ENCODE assay signal across 27 mouse cellular contexts in genomic region chr10:20021256-20021655, GRCm38 (mm10).
DNase-seq lines count a peak whose midpoint lies in the region; ATAC-seq and TF ChIP-seq lines count a peak whose summit lies in the region.
"Had no signal": no experiment of that assay in that cellular context is flagged by ENCODE, and none has a peak within 500 bp of the region (broad histone marks: within the 10 kb centered on the region; RNA-seq: fewer than 3 reads in every experiment).

No protein-coding gene starts in this region.

- 0 out of 2 replicates have a peak, but pooled peaks cover 4% of the 10 kb centered on the region for H3K9me3 ChIP-seq in lung, postnatal 0 days (ENCODE audit: low read length)
- H3K9me3 ChIP-seq: embryonic facial prominence, embryonic 13.5 days had no signal

- ATAC-seq in lung, postnatal 0 days = no peak
- ATAC-seq: CD4-positive, CD25-positive, alpha-beta regulatory T cell, adult 4 months; forebrain, embryonic 14.5 days; forebrain, embryonic 16.5 days; Patski had no signal

- WGBS in lung, postnatal 0 days = 81% methylated on average over 6 of the region's 6 CpGs

- DNase-seq in heart, adult 11 months = peak; percentile 65
- no peak for DNase-seq in heart, postnatal 4 days
- peak; percentile 1 for DNase-seq in testis, postnatal 14 days (ENCODE audit: low spot score)
- no peak for DNase-seq in testis, postnatal 10 days (ENCODE audit: low spot score)
- DNase-seq in lung, postnatal 0 days (ENCODE audit: low spot score) = no peak
- DNase-seq: adrenal gland, adult 2 months; adrenal gland, postnatal 10 days; adrenal gland, postnatal 25 days; B cell, adult 2 months; cerebellum, adult 11 months; cerebellum, adult 18-20 months; cerebellum, adult 8-10 months; cerebellum, adult 9-11 months; cerebellum, postnatal 14 days; cerebellum, postnatal 36 days; embryo, embryonic 11 days had no signal

- H3K27me3 ChIP-seq in lung, postnatal 0 days (replicated peaks; ENCODE audit: insufficient read depth, low read length) = no peaks in the 10 kb centered on the region
- H3K27me3 ChIP-seq: CH12.LX; embryonic facial prominence, embryonic 13.5 days; embryonic facial prominence, embryonic 15.5 days; forebrain, embryonic 12.5 days; Patski had no signal

- no peak overlapping the region for H3K9ac ChIP-seq in lung, postnatal 0 days (replicated peaks; ENCODE audit: low read depth)
- H3K9ac ChIP-seq: embryonic facial prominence, embryonic 13.5 days; embryonic facial prominence, embryonic 15.5 days; forebrain, embryonic 12.5 days had no signal

- H3K4me2 ChIP-seq in lung, postnatal 0 days (replicated peaks; ENCODE audit: low read depth, low read length) = no peak overlapping the region
- H3K4me2 ChIP-seq: embryonic facial prominence, embryonic 13.5 days; embryonic facial prominence, embryonic 15.5 days; forebrain, embryonic 12.5 days had no signal

- no peak overlapping the region for H3K4me3 ChIP-seq in lung, postnatal 0 days (ENCODE audit: low read depth, low read length)
- H3K4me3 ChIP-seq: embryonic facial prominence, embryonic 13.5 days; embryonic facial prominence, embryonic 15.5 days; erythroblast, embryonic 14.5 days; forebrain, embryonic 10.5 days; forebrain, embryonic 12.5 days had no signal

- H3K4me1 ChIP-seq in lung, postnatal 0 days (ENCODE audit: insufficient read depth, low read depth, low read length) = no peaks in the 10 kb centered on the region
- H3K4me1 ChIP-seq: forebrain, embryonic 12.5 days had no signal

- no peak for TF ChIP-seq CTCF in lung, postnatal 0 days (IDR thresholded peaks at IDR 0.05)

- no peak for TF ChIP-seq EP300 in lung, postnatal 0 days (IDR thresholded peaks at IDR 0.05)

- H3K36me3 ChIP-seq in lung, postnatal 0 days (ENCODE audit: insufficient read depth, low read length) = no peaks in the 10 kb centered on the region
- H3K36me3 ChIP-seq: embryonic facial prominence, embryonic 13.5 days; embryonic facial prominence, embryonic 15.5 days; forebrain, embryonic 10.5 days; forebrain, embryonic 12.5 days; G1E had no signal

- no peak overlapping the region for H3K27ac ChIP-seq in lung, postnatal 0 days (ENCODE audit: low read length)
- H3K27ac ChIP-seq: embryonic facial prominence, embryonic 13.5 days; embryonic facial prominence, embryonic 15.5 days; forebrain, embryonic 10.5 days; forebrain, embryonic 12.5 days had no signal

Comparison
In these comparisons a context has a peak if more than half of its experiments do, and no peak if none do; other contexts are left out.
1. DNase-seq: peak in heart, adult 11 months (single experiment) and testis, postnatal 14 days (single experiment); none in heart, postnatal 4 days (single experiment), testis, postnatal 10 days (single experiment) and lung, postnatal 0 days (single experiment).